Comparison of ENCODE assay signal across 7 mouse cellular contexts in genomic region chr2:18897742-18898256, GRCm38 (mm10).
DNase-seq lines count a peak whose midpoint lies in the region; ATAC-seq and TF ChIP-seq lines count a peak whose summit lies in the region.

No protein-coding gene starts in this region.

- H3K36me3 ChIP-seq in G1E (replicated peaks) = peaks cover 84% of the 10 kb centered on the region
- no peaks in the 10 kb centered on the region for H3K36me3 ChIP-seq in lung, postnatal 0 days (ENCODE audit: insufficient read depth, low read length)
- H3K36me3 ChIP-seq in forebrain, embryonic 12.5 days (replicated peaks) = no peaks in the 10 kb centered on the region

- no peaks in the 10 kb centered on the region for H3K9me3 ChIP-seq in G1E (replicated peaks)
- no peaks in the 10 kb centered on the region for H3K9me3 ChIP-seq in lung, postnatal 0 days (ENCODE audit: low read length)
- H3K9me3 ChIP-seq in forebrain, embryonic 12.5 days = no peaks in the 10 kb centered on the region

- DNase-seq in CD4-positive helper T cell, adult 2 months (ENCODE audit: low read depth, low spot score) = peak; percentile 54
- peak; percentile 65 for DNase-seq in G1E (ENCODE audit: low spot score)
- DNase-seq in heart, postnatal 25 days (ENCODE audit: low spot score) = peak; percentile 4
- peak; percentile 78 for DNase-seq in lung, postnatal 0 days (ENCODE audit: low spot score)
- no peak for DNase-seq in urinary bladder, postnatal 25 days (ENCODE audit: low spot score)
- DNase-seq in testis, postnatal 14 days (ENCODE audit: low spot score) = no peak

- 17% methylated on average over 10 of the region's 10 CpGs for WGBS in lung, postnatal 0 days
- 34% methylated on average over 10 of the region's 10 CpGs for WGBS in forebrain, embryonic 12.5 days

- peak overlapping the region; percentile 58; the same call in 1 of the 2 replicates for H3K4me3 ChIP-seq in G1E (ENCODE audit: low read depth, low read length)
- no peak overlapping the region for H3K4me3 ChIP-seq in lung, postnatal 0 days (ENCODE audit: low read depth, low read length)
- H3K4me3 ChIP-seq in forebrain, embryonic 12.5 days (replicated peaks) = no peak overlapping the region

- intact Hi-C loops in heart, postnatal 25 days (cut with DNase I) = loop anchor here (5.0 kb wide), 1 partner anchor 100 kb away; the partner anchor contains the start of genes 4930426L09Rik and Pip4k2a

- no peaks in the 10 kb centered on the region for H3K27me3 ChIP-seq in G1E (ENCODE audit: insufficient read depth, low read length)
- no peaks in the 10 kb centered on the region for H3K27me3 ChIP-seq in lung, postnatal 0 days (replicated peaks; ENCODE audit: insufficient read depth, low read length)
- no peaks in the 10 kb centered on the region for H3K27me3 ChIP-seq in forebrain, embryonic 12.5 days

- TF ChIP-seq EP300 in lung, postnatal 0 days (IDR thresholded peaks at IDR 0.05) = peak; percentile 60; the same call in 1 of the 2 replicates

- H3K9ac ChIP-seq in lung, postnatal 0 days (replicated peaks; ENCODE audit: low read depth) = no peak overlapping the region
- H3K9ac ChIP-seq in forebrain, embryonic 12.5 days = no peak overlapping the region

- H3K27ac ChIP-seq in lung, postnatal 0 days (ENCODE audit: low read length) = peak overlapping the region; percentile 54; the same call in 1 of the 2 replicates
- H3K27ac ChIP-seq in forebrain, embryonic 12.5 days = no peak overlapping the region

- H3K4me2 ChIP-seq in lung, postnatal 0 days (replicated peaks; ENCODE audit: low read depth, low read length) = peak overlapping the region; percentile 25; the same call in 1 of the 2 replicates
- no peak overlapping the region for H3K4me2 ChIP-seq in forebrain, embryonic 12.5 days

- peak; percentile 92 for ATAC-seq in G1E (ENCODE audit: extremely low read depth, insufficient number of reproducible peaks, low FRiP score, poor library complexity, severe bottlenecking)
- peak; percentile 78 for ATAC-seq in lung, postnatal 0 days
- ATAC-seq in forebrain, embryonic 12.5 days (ENCODE audit: low FRiP score) = no peak

- peaks cover 70% of the 10 kb centered on the region for H3K4me1 ChIP-seq in G1E (ENCODE audit: insufficient read depth, low read depth, low read length)
- peaks cover 11% of the 10 kb centered on the region for H3K4me1 ChIP-seq in lung, postnatal 0 days (ENCODE audit: insufficient read depth, low read depth, low read length)
- peaks cover 19% of the 10 kb centered on the region for H3K4me1 ChIP-seq in forebrain, embryonic 12.5 days

- TF ChIP-seq CTCF in G1E (IDR thresholded peaks at IDR 0.05; ENCODE audit: low read depth, low read length) = no peak
- TF ChIP-seq CTCF in lung, postnatal 0 days (IDR thresholded peaks at IDR 0.05) = no peak

Comparison
In these comparisons a context has a peak if more than half of its experiments do, and no peak if none do; other contexts are left out.
1. DNase-seq: peak in CD4-positive helper T cell, adult 2 months (single experiment), G1E (single experiment), heart, postnatal 25 days (single experiment) and lung, postnatal 0 days (single experiment); none in urinary bladder, postnatal 25 days (single experiment) and testis, postnatal 14 days (single experiment).